Mouse (Mus musculus): ENCODE measurements around the gene Map7. TPM values are rescaled to one million over a fixed set of nuclear protein-coding genes. Genes with fewer than 3 reads are reported as not detected.

The Map7 gene
- total RNA-seq, 1 experiment from 2014 or later, result 15.8 TPM

DNA sequence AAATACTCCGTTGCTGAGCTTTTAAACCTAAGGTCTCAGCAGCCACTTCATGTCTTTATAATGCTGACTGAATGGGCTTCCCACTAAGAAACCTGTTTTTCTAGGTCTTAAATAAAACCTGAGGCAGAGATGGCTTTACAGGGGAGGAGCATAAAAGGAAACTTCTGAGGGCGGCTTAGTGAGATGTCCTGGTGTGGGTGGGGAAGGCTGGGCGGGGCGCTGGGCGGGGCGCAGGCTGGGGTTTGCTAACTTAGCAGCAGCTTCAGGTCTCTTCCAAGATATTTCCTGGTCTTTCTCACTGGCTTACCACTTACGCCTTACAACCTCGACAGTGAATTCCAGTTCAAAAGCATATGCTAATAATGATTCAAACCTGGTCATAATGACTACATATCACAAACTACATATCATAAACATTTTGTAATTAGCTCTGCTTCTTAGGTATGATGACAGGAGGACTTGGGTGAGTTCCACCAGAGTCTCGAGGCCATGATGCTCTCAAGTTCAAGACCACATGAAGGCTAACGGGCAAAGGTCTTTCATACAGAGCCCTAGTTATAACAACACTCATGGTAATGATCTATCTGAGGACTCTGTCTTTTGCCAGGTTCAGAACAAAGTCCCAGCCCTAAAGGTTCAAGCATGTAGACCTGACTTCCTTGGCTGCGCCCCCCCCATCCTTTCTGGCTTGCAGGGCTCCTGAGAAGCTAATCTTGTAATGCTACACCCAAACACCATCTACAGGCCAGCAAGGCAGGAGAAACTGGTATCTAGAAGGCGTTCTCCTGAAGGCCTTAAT, 30.7 kb downstream of the Map7 start:
- no peak for ATAC-seq (ENCODE audit: extremely low read depth, insufficient number of reproducible peaks, low FRiP score, poor library complexity, severe bottlenecking)

DNA sequence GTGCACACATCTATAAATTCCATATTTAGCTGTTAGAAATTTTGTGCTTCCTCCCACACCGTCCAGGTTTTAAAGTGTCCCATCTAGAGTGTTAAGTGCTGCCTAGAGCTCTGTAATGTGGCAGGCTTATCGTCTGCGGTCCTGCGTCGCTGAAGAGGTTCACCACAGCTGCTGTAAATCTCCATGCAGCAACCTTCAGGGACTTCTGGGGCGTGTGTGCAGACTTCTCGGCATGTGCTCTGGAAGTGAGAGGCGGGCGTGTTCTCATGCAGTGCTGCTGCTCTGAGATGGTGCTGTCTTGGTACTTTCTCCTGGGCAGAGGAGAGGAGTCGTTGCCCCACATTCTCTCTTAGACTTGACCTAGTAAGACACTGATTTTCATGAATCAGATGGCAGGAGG, 32.9 kb downstream of the Map7 start:
- ATAC-seq (ENCODE audit: extremely low read depth, insufficient number of reproducible peaks, low FRiP score, poor library complexity, severe bottlenecking), result no peak

GRCm38 (mm10) chr10:20181680-20182399, 33.6 kb downstream of the Map7 start:
- no peak for ATAC-seq (ENCODE audit: extremely low read depth, insufficient number of reproducible peaks, low FRiP score, poor library complexity, severe bottlenecking)

DNA sequence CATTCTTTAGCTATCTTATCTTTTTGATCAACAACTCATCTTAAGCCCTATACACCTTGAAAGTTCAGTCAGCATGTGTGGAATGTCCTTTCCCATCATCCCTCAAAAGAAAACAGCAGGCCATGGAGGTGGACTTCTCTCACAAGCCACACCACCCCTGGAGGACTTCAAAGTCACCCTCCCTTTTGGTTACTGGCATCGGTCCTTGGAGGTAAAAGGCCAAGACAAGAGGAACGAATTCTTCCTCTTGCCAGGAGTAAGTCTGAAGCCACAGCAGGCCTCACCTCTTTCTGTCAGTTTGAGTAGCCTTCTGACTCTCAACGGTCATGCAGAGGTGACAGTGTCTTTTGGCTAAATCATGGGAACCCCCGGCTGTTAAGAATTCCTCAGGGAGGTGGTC, 36.1 kb downstream of the Map7 start:
- no peak for ATAC-seq (ENCODE audit: extremely low read depth, insufficient number of reproducible peaks, low FRiP score, poor library complexity, severe bottlenecking)

GRCm38 (mm10) chr10:20185264-20185663, 37.0 kb downstream of the Map7 start:
- ATAC-seq (ENCODE audit: extremely low read depth, insufficient number of reproducible peaks, low FRiP score, poor library complexity, severe bottlenecking), result no peak

DNA sequence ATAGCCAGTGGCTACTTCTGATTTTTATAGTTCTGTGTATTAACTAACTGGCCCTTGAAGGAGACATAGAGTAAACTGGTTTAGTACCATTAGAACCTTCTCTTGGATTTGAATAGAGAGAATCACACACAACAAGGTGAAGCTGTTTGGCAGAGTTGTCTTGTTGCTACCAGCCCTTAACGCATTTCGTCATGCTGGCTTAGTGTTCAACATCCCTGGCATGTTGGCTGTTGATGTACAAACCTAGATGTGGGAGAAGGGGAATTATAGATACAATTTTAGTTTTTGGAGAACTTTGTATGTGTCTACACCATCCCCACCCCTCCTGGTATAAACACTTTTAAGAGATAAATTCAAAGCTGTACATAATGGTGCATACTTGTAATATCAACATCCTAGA, 37.5 kb downstream of the Map7 start:
- ATAC-seq (ENCODE audit: extremely low read depth, insufficient number of reproducible peaks, low FRiP score, poor library complexity, severe bottlenecking), result no peak

DNA sequence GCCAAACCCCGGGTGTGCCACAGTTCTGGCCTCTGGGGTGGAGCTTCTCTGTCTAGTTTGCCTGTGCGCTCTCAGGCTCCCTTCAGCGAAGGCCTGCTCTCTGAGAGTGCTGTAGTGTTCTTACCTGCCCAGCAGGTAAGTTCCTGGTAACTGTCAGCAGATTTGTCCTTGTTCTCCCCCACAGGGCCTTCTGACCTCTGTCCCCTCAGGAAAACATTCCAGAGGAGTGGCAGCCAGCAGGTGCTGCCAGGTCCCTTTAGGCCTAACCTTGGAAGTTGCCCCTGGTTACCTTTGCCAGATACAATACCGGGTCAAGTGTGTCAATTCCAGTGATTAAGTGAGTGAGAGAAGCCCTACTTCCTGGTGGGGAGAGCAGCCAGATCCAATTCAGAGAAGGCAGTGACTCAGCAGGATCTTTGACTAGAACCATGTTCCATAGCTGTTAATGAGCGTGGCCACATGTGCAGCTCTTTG, 38.6 kb downstream of the Map7 start:
- ATAC-seq (ENCODE audit: extremely low read depth, insufficient number of reproducible peaks, low FRiP score, poor library complexity, severe bottlenecking), result no peak

GRCm38 (mm10) chr10:20190139-20190747, 42.0 kb downstream of the Map7 start:
- no peak for ATAC-seq (ENCODE audit: extremely low read depth, insufficient number of reproducible peaks, low FRiP score, poor library complexity, severe bottlenecking)

DNA sequence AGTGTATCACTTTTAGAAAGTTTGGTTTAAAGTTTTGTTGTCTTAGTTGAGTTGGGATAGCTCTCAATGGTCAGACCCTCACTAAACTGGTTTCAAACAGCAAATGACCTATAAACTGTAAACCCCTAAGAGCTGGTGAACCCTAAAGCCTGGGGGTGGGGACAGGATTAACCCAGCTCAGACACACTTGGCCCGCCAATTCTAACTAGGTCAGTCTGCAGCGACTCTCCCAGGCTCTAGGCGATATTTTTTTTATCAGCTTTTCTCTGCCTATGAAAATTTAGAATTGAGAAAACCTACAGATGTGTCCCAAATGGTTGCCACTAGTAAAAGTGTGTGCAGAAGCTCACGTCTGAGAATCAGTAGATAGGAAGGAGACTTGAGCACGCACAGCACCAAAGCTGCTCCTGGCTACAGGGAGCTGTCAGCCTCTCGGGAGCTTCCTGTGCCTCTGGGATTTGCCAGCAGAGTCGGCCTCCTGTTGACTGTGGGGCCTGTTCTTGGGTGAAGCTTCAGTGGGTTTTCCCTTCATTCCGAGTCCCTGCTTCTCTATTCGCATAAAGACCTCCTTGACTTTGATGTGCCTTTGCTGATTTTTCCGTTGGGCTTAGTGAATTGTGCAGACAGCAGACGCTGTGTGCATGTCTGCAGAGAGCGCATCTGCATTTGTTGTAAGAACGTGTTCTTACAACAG, 46.7 kb downstream of the Map7 start:
- ATAC-seq (ENCODE audit: extremely low read depth, insufficient number of reproducible peaks, low FRiP score, poor library complexity, severe bottlenecking), result no peak

- no peak for ATAC-seq (ENCODE audit: extremely low read depth, insufficient number of reproducible peaks, low FRiP score, poor library complexity, severe bottlenecking)
These were observed 48.8 kb downstream of the Map7 start for GRCm38 (mm10) chr10:20197039-20197438.

DNA sequence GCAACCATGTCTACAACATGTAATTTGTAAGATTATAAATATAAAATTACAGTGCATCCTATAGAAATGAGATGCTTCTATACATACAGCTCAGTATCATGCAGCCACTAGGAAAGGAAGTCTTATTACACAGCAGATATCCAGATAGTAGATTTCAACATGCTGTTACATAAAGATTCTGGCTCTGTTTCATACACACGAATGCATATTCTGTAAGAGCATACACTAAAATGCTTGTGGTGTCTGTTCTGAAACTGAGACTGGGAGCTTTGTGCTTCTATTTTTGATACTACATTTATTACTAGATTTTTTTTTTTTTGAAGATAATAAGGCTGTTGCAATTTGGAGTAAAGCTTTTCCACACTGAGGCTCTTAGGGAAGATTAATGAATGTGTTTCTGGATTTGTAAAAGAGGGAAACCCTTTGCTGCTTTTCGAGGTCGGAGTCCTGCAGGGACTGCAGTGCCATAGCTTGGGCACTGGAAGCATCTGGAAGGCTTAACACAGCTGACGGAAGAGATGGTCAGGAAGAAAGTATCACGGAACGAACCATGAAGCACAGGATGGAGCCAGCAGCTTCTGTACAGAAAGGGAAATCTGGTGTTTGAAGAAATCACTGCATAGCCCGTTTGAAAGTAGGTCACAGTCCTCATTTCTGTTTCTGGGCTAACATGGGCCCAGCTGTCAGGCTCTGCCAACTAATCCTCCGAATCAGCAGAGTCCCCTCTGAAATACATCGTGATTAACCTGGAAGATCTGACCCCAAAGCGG, 50.9 kb downstream of the Map7 start:
- no peak for ATAC-seq (ENCODE audit: extremely low read depth, insufficient number of reproducible peaks, low FRiP score, poor library complexity, severe bottlenecking)

- ATAC-seq (ENCODE audit: extremely low read depth, insufficient number of reproducible peaks, low FRiP score, poor library complexity, severe bottlenecking), result no peak
These were observed 53.0 kb downstream of the Map7 start for GRCm38 (mm10) chr10:20201236-20201635.

GRCm38 (mm10) chr10:20202171-20202570, 53.9 kb downstream of the Map7 start:
- no peak for ATAC-seq (ENCODE audit: extremely low read depth, insufficient number of reproducible peaks, low FRiP score, poor library complexity, severe bottlenecking)

DNA sequence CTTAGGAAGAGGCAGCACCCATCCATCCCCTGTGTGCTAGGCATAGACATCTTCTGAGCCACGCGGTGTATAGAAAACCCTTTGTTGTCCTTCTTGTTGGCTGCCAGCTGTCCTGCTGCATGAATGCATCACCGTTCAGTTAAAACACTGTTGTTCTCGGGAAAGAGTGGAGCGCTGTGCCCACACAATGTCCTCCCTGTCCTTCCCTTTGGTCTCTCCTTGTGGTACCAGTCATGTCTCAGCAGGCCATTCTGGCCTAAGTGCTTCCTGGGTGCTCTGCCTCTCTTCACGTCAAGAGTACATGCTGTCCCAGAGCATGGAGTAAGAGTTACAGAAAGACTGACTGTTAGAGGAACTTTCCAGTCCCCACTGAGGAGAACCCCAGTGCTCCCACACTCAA, 54.5 kb downstream of the Map7 start:
- no peak for ATAC-seq (ENCODE audit: extremely low read depth, insufficient number of reproducible peaks, low FRiP score, poor library complexity, severe bottlenecking)

GRCm38 (mm10) chr10:20203502-20203901, 55.2 kb downstream of the Map7 start:
- no peak for ATAC-seq (ENCODE audit: extremely low read depth, insufficient number of reproducible peaks, low FRiP score, poor library complexity, severe bottlenecking)

DNA sequence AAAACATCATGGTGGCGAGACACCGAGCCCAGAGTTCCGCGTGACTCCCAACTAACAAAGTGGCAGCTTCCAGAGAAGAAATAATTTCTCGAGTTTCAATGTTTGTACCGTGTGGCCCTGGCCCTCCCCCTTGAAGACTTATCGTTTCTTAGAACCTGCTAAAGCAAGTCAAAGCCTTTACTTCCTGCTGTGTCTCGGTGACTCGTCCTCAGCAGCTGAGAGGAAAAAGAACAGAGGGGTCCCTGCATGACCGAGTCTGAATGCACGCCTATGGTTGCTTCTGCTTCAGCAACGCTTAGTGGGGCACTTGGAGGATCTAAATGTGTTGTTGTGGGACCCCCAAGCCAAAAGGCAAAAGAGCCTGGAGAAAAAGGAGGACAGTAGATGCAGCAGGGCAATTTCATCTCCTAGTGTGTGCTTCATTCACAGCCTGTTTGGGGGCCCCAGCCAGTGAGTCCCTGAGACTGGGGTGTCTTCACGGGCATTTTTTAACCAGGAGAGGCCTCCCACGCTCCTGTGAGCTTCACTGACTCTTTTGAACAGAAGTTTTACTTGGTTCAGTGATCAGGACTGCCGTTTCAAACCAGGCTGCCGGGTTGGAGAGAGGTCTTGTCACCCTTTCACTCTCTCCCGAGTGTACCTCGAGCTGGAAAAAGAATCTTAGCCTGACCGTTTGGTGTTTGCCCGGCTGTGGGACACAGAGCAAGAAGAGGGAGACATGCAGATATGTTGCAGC, 56.6 kb downstream of the Map7 start:
- ATAC-seq (ENCODE audit: extremely low read depth, insufficient number of reproducible peaks, low FRiP score, poor library complexity, severe bottlenecking), result peak; percentile 45; the same call in 1 of the 2 replicates

DNA sequence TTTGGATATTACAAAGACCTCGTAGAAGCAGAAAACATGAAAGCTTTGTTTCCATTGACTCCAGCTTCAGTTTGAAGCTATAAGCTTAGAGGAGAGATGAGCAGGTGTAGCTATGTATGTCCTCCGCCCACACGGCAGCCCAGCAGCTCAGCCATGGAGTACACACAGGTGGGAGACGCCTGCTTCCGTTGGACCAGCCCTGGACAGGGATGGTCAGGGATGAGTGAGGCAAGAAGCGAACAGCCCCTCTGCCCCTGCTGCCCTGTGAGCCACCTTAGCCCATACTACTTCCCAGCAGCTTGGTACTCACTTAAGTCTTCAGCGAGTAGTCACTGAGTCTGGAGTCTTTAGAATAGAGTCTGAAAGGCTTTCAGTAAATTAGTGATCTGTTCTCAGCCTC, 58.7 kb downstream of the Map7 start:
- no peak for ATAC-seq (ENCODE audit: extremely low read depth, insufficient number of reproducible peaks, low FRiP score, poor library complexity, severe bottlenecking)
